9 mouse cellular contexts compared by ENCODE assay signal in the genomic region with DNA sequence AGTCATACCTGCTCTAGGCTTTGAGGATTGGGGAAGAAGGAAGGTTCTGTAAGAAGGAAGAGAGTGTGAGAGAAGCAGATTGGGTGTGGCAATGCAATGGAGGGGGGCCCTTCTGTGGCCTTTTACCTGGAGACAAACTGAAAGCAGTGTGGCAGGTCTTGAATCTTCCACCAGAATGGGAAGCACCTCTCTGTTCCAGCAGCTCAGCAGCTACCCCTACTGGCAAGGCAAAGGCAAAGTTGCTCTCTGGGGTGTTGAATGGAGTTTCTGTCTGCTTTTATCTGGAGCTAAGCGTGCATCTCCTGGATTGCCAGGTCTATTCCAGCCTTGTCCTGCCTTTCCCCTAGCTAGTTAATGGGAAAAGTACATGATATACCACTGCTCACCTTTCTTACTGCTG.
DNase-seq lines count a peak whose midpoint lies in the region; TF ChIP-seq lines count a peak whose summit lies in the region.
"Had no signal": no experiment of that assay in that cellular context is flagged by ENCODE, and none has a peak within 500 bp of the region (broad histone marks: within the 10 kb centered on the region; RNA-seq: fewer than 3 reads in every experiment).

No protein-coding gene starts in this region.

- intact Hi-C loops in gastrocnemius, postnatal 14 days (cut with DNase I; ENCODE audit: low total_unique reads) = no loop called here

- no peak overlapping the region for H3K27ac ChIP-seq in spleen, adult 2 months (ENCODE audit: insufficient read depth, low read length)
- H3K27ac ChIP-seq in cerebellum, adult 2 months (ENCODE audit: insufficient read depth, low read length) = no peak overlapping the region

- TF ChIP-seq CTCF in spleen, adult 2 months (IDR thresholded peaks at IDR 0.05; ENCODE audit: extremely low read depth, insufficient read depth, insufficient read length, insufficient replicate concordance) = peak; percentile 17; the same call in 1 of the 2 replicates
- TF ChIP-seq CTCF in cerebellum, adult 2 months (IDR thresholded peaks at IDR 0.05; ENCODE audit: borderline replicate concordance, insufficient read depth, low read depth, low read length) = peak; percentile 88
- TF ChIP-seq CTCF in lung, adult 2 months (IDR thresholded peaks at IDR 0.05; ENCODE audit: insufficient read depth, low read length) = peak; percentile 95

- H3K27me3 ChIP-seq in spleen, adult 2 months (ENCODE audit: control insufficient read depth, insufficient read depth, low read length) = no peaks in the 10 kb centered on the region
- H3K27me3 ChIP-seq in cerebellum, adult 2 months (ENCODE audit: control insufficient read depth, insufficient read depth, low read length) = no peaks in the 10 kb centered on the region

- no peak for TF ChIP-seq POLR2A in spleen, adult 2 months (IDR thresholded peaks at IDR 0.05; ENCODE audit: low read depth, low read length)
- TF ChIP-seq POLR2A in cerebellum, adult 2 months (IDR thresholded peaks at IDR 0.05; ENCODE audit: borderline replicate concordance, insufficient read depth, low read length) = no peak
- no peak for TF ChIP-seq POLR2A in lung, adult 2 months (IDR thresholded peaks at IDR 0.05; ENCODE audit: borderline replicate concordance, extremely low read depth, low read depth, low read length)

- no peaks in the 10 kb centered on the region for H3K4me1 ChIP-seq in spleen, adult 2 months (ENCODE audit: control insufficient read depth, insufficient read depth, insufficient read length)
- H3K4me1 ChIP-seq in cerebellum, adult 2 months (ENCODE audit: control insufficient read depth, insufficient read depth, low read length) = no peaks in the 10 kb centered on the region
- H3K4me1 ChIP-seq in lung, adult 2 months (ENCODE audit: control insufficient read depth, insufficient read depth, low read length) = peaks cover 3% of the 10 kb centered on the region; the same call in 1 of the 2 replicates

- H3K36me3 ChIP-seq in spleen, adult 2 months (ENCODE audit: control insufficient read depth, insufficient read depth, low read length) = no peaks in the 10 kb centered on the region

- no peak for DNase-seq in spleen, adult 2 months (ENCODE audit: low read depth in 1 of 2, low spot score in 2 of 2)
- no peak for DNase-seq in spleen, postnatal 4 days (ENCODE audit: low spot score in 2 of 2)
- peak; percentile 68 to 74 for DNase-seq in cerebellum, adult 2 months
- DNase-seq in gastrocnemius, postnatal 14 days = peak; percentile 65
- peak; percentile 74 for DNase-seq in kidney, postnatal 10 days
- DNase-seq in lung, adult 2 months = peak; percentile 67
- peak; percentile 74 for DNase-seq in right cerebral cortex, postnatal 25 days
- no peak for DNase-seq in spleen, adult 12 weeks (ENCODE audit: low spot score)

- 37% methylated on average over 1 of the region's 1 CpGs for WGBS in spleen, adult 2 months
- 30% methylated on average over 1 of the region's 1 CpGs for WGBS in cerebellum, adult 2 months
- 23% methylated on average over 1 of the region's 1 CpGs for WGBS in lung, adult 2 months

- no peak overlapping the region for H3K4me3 ChIP-seq in spleen, adult 2 months (ENCODE audit: extremely low read depth, insufficient read depth, insufficient read length)
- H3K4me3 ChIP-seq in cerebellum, adult 2 months (replicated peaks; ENCODE audit: insufficient read depth, low read depth, low read length) = no peak overlapping the region
- H3K4me3 ChIP-seq in lung, adult 2 months (replicated peaks; ENCODE audit: extremely low read depth, low read depth, low read length) = no peak overlapping the region
- H3K4me3 ChIP-seq: erythroblast, embryonic 14.5 days had no signal

Comparison
In these comparisons a context has a peak if more than half of its experiments do, and no peak if none do; other contexts are left out.
1. DNase-seq: peak in cerebellum, adult 2 months (2 of 2), gastrocnemius, postnatal 14 days (single experiment), kidney, postnatal 10 days (single experiment), lung, adult 2 months (single experiment) and right cerebral cortex, postnatal 25 days (single experiment); none in spleen, adult 2 months (0 of 2), spleen, postnatal 4 days (0 of 2) and spleen, adult 12 weeks (single experiment).
2. CTCF ChIP-seq: peak in every context shown above with its lines; median percentile 95 in lung, adult 2 months; 88 in cerebellum, adult 2 months; 17 in spleen, adult 2 months.